Mouse (Mus musculus): ENCODE data around the gene Anp32a.

- TF ChIP-seq POLR2A (IDR thresholded peaks at IDR 0.05; ENCODE audit: insufficient read depth, low read depth, low read length) (no peak), CTCF (IDR thresholded peaks at IDR 0.05; ENCODE audit: insufficient read depth, low read depth, low read length) (no peak)
These were observed 66.5 kb downstream of the Anp32a start for GRCm38 (mm10) chr9:62407357-62408146.

Data from olfactory bulb, adult 2 months (tissue).